Mouse (Mus musculus) MEL (cell line): ENCODE data around the gene Olfr1049.

ENCODE experiments used
- CTCF ChIP-seq, 3 experiments: IDR thresholded peaks in 2 of 3; conservative IDR thresholded peaks in 1 of 3; 2 replicates each; pipeline ENCODE4 v1.5.1; 2011 to 2012; ENCODE audit warnings: low read length in 3 of 3, low read depth in 2 of 3, mild to moderate bottlenecking in 2 of 3, improper control_type of control experiment in 1 of 3, inconsistent platforms in 1 of 3, mixed read lengths in 1 of 3, moderate library complexity in 1 of 3; ENCODE audit not compliant: control insufficient read depth in 1 of 3, insufficient read depth in 1 of 3, poor library complexity in 1 of 3, severe bottlenecking in 1 of 3
- POLR2AphosphoS2 ChIP-seq: IDR thresholded peaks from 2 replicates; pipeline ENCODE4 v1.6.1; 2011; ENCODE audit warnings: low read length, improper control_type of control experiment
- TCF12 ChIP-seq: IDR thresholded peaks from 2 replicates; pipeline ENCODE4 v1.6.1; 2014; ENCODE audit warnings: low read depth, mild to moderate bottlenecking, inconsistent platforms, low read length, improper control_type of control experiment, moderate library complexity

GRCm38 (mm10) chr2:86231301-86231700 lies 26.8 kb downstream of the Olfr1049 start, which contains the start of gene Olfr1047:
- TF ChIP-seq CTCF (IDR thresholded peaks at IDR 0.05 in 2 of 3, conservative IDR thresholded peaks at IDR 0.05 in 1 of 3; ENCODE audit: control insufficient read depth in 1 of 3, insufficient read depth in 1 of 3, low read depth in 2 of 3, low read length in 3 of 3, poor library complexity in 1 of 3, severe bottlenecking in 1 of 3): no peak
- TF ChIP-seq TCF12: no peak
- no peak for TF ChIP-seq POLR2AphosphoS2
